16 mouse cellular contexts compared by ENCODE assay signal in the genomic region with DNA sequence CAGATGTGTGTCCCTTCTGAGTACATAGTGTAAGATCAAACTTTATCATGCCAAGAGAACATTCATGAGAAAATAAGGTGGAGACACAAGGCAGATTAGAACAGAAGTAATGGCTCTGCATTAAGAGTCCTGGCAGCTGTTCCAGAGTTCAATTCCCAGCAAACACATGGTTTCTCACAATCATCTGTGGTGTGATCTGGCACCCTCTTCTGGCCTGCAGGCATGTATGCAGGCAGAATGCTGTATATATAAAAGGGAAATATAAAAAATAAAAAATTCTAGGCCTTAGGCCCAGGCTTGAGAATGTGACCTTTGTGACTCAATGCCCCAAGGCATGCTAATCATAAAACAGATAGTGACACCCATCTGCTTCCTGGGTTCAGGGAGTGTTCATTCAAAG.
DNase-seq lines count a peak whose midpoint lies in the region; TF ChIP-seq lines count a peak whose summit lies in the region.
"Had no signal": no experiment of that assay in that cellular context is flagged by ENCODE, and none has a peak within 500 bp of the region (broad histone marks: within the 10 kb centered on the region; RNA-seq: fewer than 3 reads in every experiment).

No protein-coding gene starts in this region.

- no peak overlapping the region for H3K4me3 ChIP-seq in kidney, adult 2 months (ENCODE audit: insufficient read depth, low read depth, low read length)
- H3K4me3 ChIP-seq: embryonic facial prominence, embryonic 13.5 days; forebrain, embryonic 12.5 days; limb, embryonic 12.5 days; lung, embryonic 15.5 days had no signal

- no peaks in the 10 kb centered on the region for H3K4me1 ChIP-seq in kidney, adult 2 months (ENCODE audit: control insufficient read depth, insufficient read depth, low read length)
- H3K4me1 ChIP-seq: embryonic facial prominence, embryonic 13.5 days; forebrain, embryonic 12.5 days; limb, embryonic 12.5 days; lung, embryonic 15.5 days had no signal

- no peak overlapping the region for H3K27ac ChIP-seq in kidney, adult 2 months (ENCODE audit: insufficient read depth, low read depth, low read length)
- H3K27ac ChIP-seq: embryonic facial prominence, embryonic 13.5 days; forebrain, embryonic 12.5 days; limb, embryonic 12.5 days; lung, embryonic 15.5 days had no signal

- H3K27me3 ChIP-seq in kidney, adult 2 months (replicated peaks; ENCODE audit: control insufficient read depth, insufficient read depth, low read length), result no peaks in the 10 kb centered on the region
- H3K27me3 ChIP-seq: embryonic facial prominence, embryonic 13.5 days; forebrain, embryonic 12.5 days; limb, embryonic 12.5 days; lung, embryonic 15.5 days had no signal

- TF ChIP-seq CTCF in kidney, adult 2 months (conservative IDR thresholded peaks at IDR 0.05; ENCODE audit: insufficient read depth, insufficient read length, low read depth, low read length), result 0 out of 2 replicates have a peak, but pooled peaks have one; percentile 13

- no peak for TF ChIP-seq POLR2A in kidney, adult 2 months (IDR thresholded peaks at IDR 0.05; ENCODE audit: low read depth, low read length)

- intact Hi-C loops in left cerebral cortex, postnatal 36 days (cut with DNase I), result loop anchor here (5.0 kb wide), 1 partner anchor 790 kb away; no protein-coding TSS in a partner anchor

- no peaks in the 10 kb centered on the region for H3K36me3 ChIP-seq in kidney, adult 2 months (ENCODE audit: control insufficient read depth, insufficient read depth, low read length)
- H3K36me3 ChIP-seq: embryonic facial prominence, embryonic 13.5 days; forebrain, embryonic 12.5 days; limb, embryonic 12.5 days; lung, embryonic 15.5 days had no signal

- DNase-seq in kidney, adult 2 months, result no peak
- no peak for DNase-seq in kidney, postnatal 14 days
- DNase-seq in 3T3-L1 (ENCODE audit: low read depth, low spot score), result peak; percentile 33
- DNase-seq in 416B (ENCODE audit: low read depth), result peak; percentile 50
- peak; percentile 29 for DNase-seq in brain, adult 2 months (ENCODE audit: low read depth, low spot score)
- DNase-seq in right cerebral cortex, adult 18-20 months, result no peak
- no peak for DNase-seq in left cerebral cortex, postnatal 36 days (ENCODE audit: low spot score in 2 of 2)
- DNase-seq: cerebellum, adult 11-12 months; gastrocnemius, postnatal 10 days; kidney, postnatal 25 days; layer of hippocampus, postnatal 36 days; thymus, postnatal 36 days had no signal

Comparison
In these comparisons a context has a peak if more than half of its experiments do, and no peak if none do; other contexts are left out.
1. DNase-seq: peak in 3T3-L1 (single experiment), 416B (single experiment) and brain, adult 2 months (single experiment); none in kidney, adult 2 months (single experiment), kidney, postnatal 14 days (single experiment), right cerebral cortex, adult 18-20 months (single experiment) and left cerebral cortex, postnatal 36 days (0 of 2).